Mouse (Mus musculus): ENCODE measurements around the gene Mfap2. TPM values are rescaled to one million over a fixed set of nuclear protein-coding genes. Genes with fewer than 3 reads are reported as not detected.

Gene Mfap2
- polyA plus RNA-seq, 1 experiment from 2014 or later = 246 TPM

- no peaks in the 10 kb centered on the region for H3K9me3 ChIP-seq (replicated peaks)
- no peak overlapping the region for H3K27ac ChIP-seq (ENCODE audit: poor library complexity, severe bottlenecking)
- H3K36me3 ChIP-seq = peaks cover 18% of the 10 kb centered on the region
- H3K27me3 ChIP-seq (replicated peaks) = no peaks in the 10 kb centered on the region
- no peak overlapping the region for H3K4me2 ChIP-seq
- H3K4me3 ChIP-seq = no peak overlapping the region
- no peak for ATAC-seq (ENCODE audit: insufficient number of reproducible peaks, low FRiP score)
- H3K4me1 ChIP-seq (replicated peaks) = peaks cover 24% of the 10 kb centered on the region
- H3K9ac ChIP-seq = no peak overlapping the region; the same call in 1 of the 2 replicates
- WGBS = 69% methylated on average over 7 of the region's 7 CpGs
Measured at GRCm38 (mm10) chr4:140988706-140989290, 21.4 kb upstream of the Mfap2 start.

- Histone ChIP-seq H3K4me3 (no peak overlapping the region), H3K9me3 (replicated peaks) (no peaks in the 10 kb centered on the region), H3K27me3 (replicated peaks) (no peaks in the 10 kb centered on the region), H3K36me3 (peaks cover 25% of the 10 kb centered on the region), H3K9ac (no peak overlapping the region), H3K4me2 (no peak overlapping the region), H3K4me1 (replicated peaks) (peaks cover 24% of the 10 kb centered on the region), H3K27ac (ENCODE audit: poor library complexity, severe bottlenecking) (no peak overlapping the region)
- WGBS = 91% methylated on average over 14 of the region's 14 CpGs
- no peak for ATAC-seq (ENCODE audit: insufficient number of reproducible peaks, low FRiP score)
Measured at GRCm38 (mm10) chr4:140989447-140989846, 20.8 kb upstream of the Mfap2 start.

- H3K36me3 ChIP-seq = peaks cover 53% of the 10 kb centered on the region
- no peak overlapping the region for H3K4me3 ChIP-seq
- no peak overlapping the region for H3K9ac ChIP-seq
- peaks cover 18% of the 10 kb centered on the region for H3K4me1 ChIP-seq (replicated peaks)
- ATAC-seq (ENCODE audit: insufficient number of reproducible peaks, low FRiP score) = no peak
- no peaks in the 10 kb centered on the region for H3K9me3 ChIP-seq (replicated peaks)
- no peaks in the 10 kb centered on the region for H3K27me3 ChIP-seq (replicated peaks)
- no peak overlapping the region for H3K4me2 ChIP-seq
- H3K27ac ChIP-seq (ENCODE audit: poor library complexity, severe bottlenecking) = no peak overlapping the region
- 86% methylated on average over 20 of the region's 20 CpGs for WGBS
Measured at GRCm38 (mm10) chr4:140992215-140992614, 18.0 kb upstream of the Mfap2 start.

GRCm38 (mm10) chr4:140993846-140994245, 16.4 kb upstream of the Mfap2 start:
- Histone ChIP-seq H3K4me3 (no peak overlapping the region), H3K36me3 (peaks cover 66% of the 10 kb centered on the region), H3K27ac (ENCODE audit: poor library complexity, severe bottlenecking) (no peak overlapping the region), H3K9me3 (replicated peaks) (no peaks in the 10 kb centered on the region), H3K4me1 (replicated peaks) (peaks cover 2% of the 10 kb centered on the region; the same call in 1 of the 2 replicates), H3K27me3 (replicated peaks) (no peaks in the 10 kb centered on the region), H3K4me2 (no peak overlapping the region), H3K9ac (no peak overlapping the region)
- 89% methylated on average over 8 of the region's 8 CpGs for WGBS
- ATAC-seq (ENCODE audit: insufficient number of reproducible peaks, low FRiP score) = no peak

- no peaks in the 10 kb centered on the region for H3K9me3 ChIP-seq (replicated peaks)
- 90% methylated on average over 8 of the region's 8 CpGs for WGBS
- H3K4me1 ChIP-seq (replicated peaks) = no peaks in the 10 kb centered on the region
- no peak overlapping the region for H3K9ac ChIP-seq
- no peak overlapping the region for H3K27ac ChIP-seq (ENCODE audit: poor library complexity, severe bottlenecking)
- no peak overlapping the region for H3K4me2 ChIP-seq
- ATAC-seq (ENCODE audit: insufficient number of reproducible peaks, low FRiP score) = no peak
- peaks cover 86% of the 10 kb centered on the region for H3K36me3 ChIP-seq
- no peaks in the 10 kb centered on the region for H3K27me3 ChIP-seq (replicated peaks)
- no peak overlapping the region for H3K4me3 ChIP-seq
Measured at GRCm38 (mm10) chr4:140995811-140996210, 14.4 kb upstream of the Mfap2 start.

GRCm38 (mm10) chr4:140996812-140997211, 13.4 kb upstream of the Mfap2 start:
- Histone ChIP-seq H3K9ac (no peak overlapping the region), H3K4me2 (no peak overlapping the region), H3K4me1 (replicated peaks) (no peaks in the 10 kb centered on the region), H3K27me3 (replicated peaks) (no peaks in the 10 kb centered on the region), H3K4me3 (no peak overlapping the region), H3K36me3 (peaks cover 96% of the 10 kb centered on the region), H3K9me3 (replicated peaks) (no peaks in the 10 kb centered on the region), H3K27ac (ENCODE audit: poor library complexity, severe bottlenecking) (no peak overlapping the region)
- no peak for ATAC-seq (ENCODE audit: insufficient number of reproducible peaks, low FRiP score)
- 85% methylated on average over 9 of the region's 9 CpGs for WGBS

GRCm38 (mm10) chr4:141005983-141006382, 4.2 kb upstream of the Mfap2 start:
- no peaks in the 10 kb centered on the region for H3K27me3 ChIP-seq (replicated peaks)
- peaks cover 5% of the 10 kb centered on the region; the same call in 1 of the 2 replicates for H3K9me3 ChIP-seq (replicated peaks)
- no peak for ATAC-seq (ENCODE audit: insufficient number of reproducible peaks, low FRiP score)
- no peak overlapping the region for H3K27ac ChIP-seq (ENCODE audit: poor library complexity, severe bottlenecking)
- peaks cover 67% of the 10 kb centered on the region for H3K36me3 ChIP-seq
- no peak overlapping the region for H3K4me2 ChIP-seq
- no peak overlapping the region for H3K9ac ChIP-seq
- 84% methylated on average over 13 of the region's 13 CpGs for WGBS
- no peak overlapping the region for H3K4me3 ChIP-seq
- peaks cover 5% of the 10 kb centered on the region for H3K4me1 ChIP-seq (replicated peaks)

GRCm38 (mm10) chr4:141008028-141008427, 2.2 kb upstream of the Mfap2 start:
- WGBS = 67% methylated on average over 8 of the region's 8 CpGs
- Histone ChIP-seq H3K4me2 (no peak overlapping the region), H3K27ac (ENCODE audit: poor library complexity, severe bottlenecking) (no peak overlapping the region), H3K27me3 (replicated peaks) (no peaks in the 10 kb centered on the region), H3K9me3 (replicated peaks) (peaks cover 5% of the 10 kb centered on the region; the same call in 1 of the 2 replicates), H3K36me3 (peaks cover 51% of the 10 kb centered on the region), H3K4me3 (no peak overlapping the region), H3K9ac (no peak overlapping the region), H3K4me1 (replicated peaks) (peaks cover 24% of the 10 kb centered on the region)
- ATAC-seq (ENCODE audit: insufficient number of reproducible peaks, low FRiP score) = no peak; the same call in 1 of the 2 replicates

GRCm38 (mm10) chr4:141010526-141010925, 308 bp downstream of the Mfap2 start:
- Histone ChIP-seq H3K4me2 (peak overlapping the region; percentile 72), H3K27ac (ENCODE audit: poor library complexity, severe bottlenecking) (peak overlapping the region; percentile 70), H3K27me3 (replicated peaks) (no peaks in the 10 kb centered on the region), H3K36me3 (peaks cover 51% of the 10 kb centered on the region), H3K4me1 (replicated peaks) (peaks cover 29% of the 10 kb centered on the region), H3K4me3 (peak overlapping the region; percentile 62), H3K9me3 (replicated peaks) (peaks cover 5% of the 10 kb centered on the region; the same call in 1 of the 2 replicates), H3K9ac (peak overlapping the region; percentile 83)
- WGBS = under 1% methylated on average over 26 of the region's 26 CpGs
- peak; percentile 68 for ATAC-seq (ENCODE audit: insufficient number of reproducible peaks, low FRiP score)

- Histone ChIP-seq H3K9me3 (replicated peaks) (peaks cover 5% of the 10 kb centered on the region; the same call in 1 of the 2 replicates), H3K36me3 (peaks cover 51% of the 10 kb centered on the region), H3K9ac (peak overlapping the region; percentile 83), H3K27ac (ENCODE audit: poor library complexity, severe bottlenecking) (peak overlapping the region; percentile 70), H3K4me1 (replicated peaks) (peaks cover 30% of the 10 kb centered on the region), H3K27me3 (replicated peaks) (no peaks in the 10 kb centered on the region), H3K4me3 (peak overlapping the region; percentile 62), H3K4me2 (peak overlapping the region; percentile 72)
- 2% methylated on average over 17 of the region's 17 CpGs for WGBS
- peak; percentile 12; the same call in 1 of the 2 replicates for ATAC-seq (ENCODE audit: insufficient number of reproducible peaks, low FRiP score)
Measured at GRCm38 (mm10) chr4:141010941-141011429, 767 bp downstream of the Mfap2 start.

- no peaks in the 10 kb centered on the region for H3K27me3 ChIP-seq (replicated peaks)
- 52% methylated on average over 14 of the region's 14 CpGs for WGBS
- peaks cover 4% of the 10 kb centered on the region; the same call in 1 of the 2 replicates for H3K9me3 ChIP-seq (replicated peaks)
- H3K36me3 ChIP-seq = peaks cover 48% of the 10 kb centered on the region
- ATAC-seq (ENCODE audit: insufficient number of reproducible peaks, low FRiP score) = no peak
- H3K4me1 ChIP-seq (replicated peaks) = peaks cover 38% of the 10 kb centered on the region
- H3K4me2 ChIP-seq = peak overlapping the region; percentile 72
- H3K27ac ChIP-seq (ENCODE audit: poor library complexity, severe bottlenecking) = peak overlapping the region; percentile 70
- peak overlapping the region; percentile 83 for H3K9ac ChIP-seq
- peak overlapping the region; percentile 62 for H3K4me3 ChIP-seq
Measured at GRCm38 (mm10) chr4:141011556-141012328, 1.5 kb downstream of the Mfap2 start.
